Mouse (Mus musculus) CH12F3 (cell line): Measurements from ENCODE around the gene Best2.

Source experiments
- in situ Hi-C: fragments of 300-500 bp; cut with MboI; formaldehyde crosslinking; loops from 2 replicates; pipeline ENCODE4 v1.14.3; 2020; ENCODE audit warnings: low sequenced_read_pairs

Gene Best2

DNA sequence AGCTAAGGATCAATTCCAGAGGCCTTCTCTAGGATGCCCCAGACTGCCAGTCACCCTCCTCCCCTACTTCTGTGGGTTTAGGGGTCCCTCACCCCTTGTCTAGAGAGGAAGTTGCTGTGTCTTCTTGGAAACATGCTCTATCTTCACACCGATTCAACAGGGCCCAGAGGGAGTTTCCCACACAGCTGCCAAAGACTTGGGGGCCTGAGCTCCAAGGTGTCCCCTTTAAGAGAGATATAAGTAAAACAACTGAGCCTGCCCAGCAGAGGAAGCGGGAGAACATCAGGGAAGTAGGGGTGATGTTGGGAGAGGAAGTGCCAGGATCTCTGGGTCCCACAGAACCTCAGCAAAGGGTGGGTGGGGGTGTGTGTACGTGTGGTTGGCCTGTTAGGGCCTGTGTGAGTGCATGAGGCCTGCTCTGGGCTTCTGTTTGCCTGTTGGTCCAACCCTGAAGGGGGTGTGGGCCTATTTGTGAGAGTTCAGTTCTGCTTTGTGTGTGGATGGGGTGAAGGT is 31.8 kb downstream of the Best2 start:
- in situ Hi-C loops: no loop called here

DNA sequence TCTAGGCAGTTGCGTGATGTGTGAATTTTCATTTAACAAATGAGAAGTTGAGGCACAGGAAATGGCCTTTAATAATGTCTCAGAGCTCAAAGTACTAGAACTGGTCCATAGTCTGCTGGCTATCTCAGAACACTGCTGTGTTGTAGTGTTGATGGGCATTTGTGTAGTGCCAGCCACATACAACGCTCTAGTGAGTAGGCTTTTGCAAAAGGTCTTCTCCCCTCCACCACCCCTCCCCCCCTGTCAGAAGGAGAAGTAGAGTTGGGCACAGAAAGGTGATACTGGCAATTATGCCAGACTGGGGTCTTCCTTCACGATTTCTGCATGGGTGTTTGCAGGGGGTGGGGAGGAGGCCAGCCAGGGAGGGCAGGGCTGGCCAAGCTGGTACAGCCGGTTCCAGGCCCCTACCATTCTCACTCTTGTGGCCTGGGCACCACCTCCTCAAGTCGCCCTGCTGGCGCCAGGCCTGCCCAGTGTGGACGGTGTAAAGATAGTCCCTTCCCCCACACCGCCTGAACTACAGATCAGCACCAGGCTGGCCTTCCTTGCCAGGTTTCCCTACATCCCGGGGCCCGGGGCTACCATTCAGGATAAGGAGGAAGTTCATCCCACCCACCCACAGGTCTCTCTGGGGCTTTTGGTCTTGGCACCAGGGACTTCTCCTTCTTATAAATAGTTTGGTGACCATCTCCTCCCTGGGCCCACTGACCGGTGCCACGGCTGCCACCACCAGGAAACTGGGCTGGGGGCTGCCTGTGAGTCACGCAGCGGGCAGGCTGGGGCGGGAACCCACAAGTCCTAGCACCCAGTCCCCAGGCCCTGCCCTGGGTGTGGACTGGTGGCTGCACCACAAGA is 32.5 kb downstream of the Best2 start:
- in situ Hi-C loops: no loop called here

DNA sequence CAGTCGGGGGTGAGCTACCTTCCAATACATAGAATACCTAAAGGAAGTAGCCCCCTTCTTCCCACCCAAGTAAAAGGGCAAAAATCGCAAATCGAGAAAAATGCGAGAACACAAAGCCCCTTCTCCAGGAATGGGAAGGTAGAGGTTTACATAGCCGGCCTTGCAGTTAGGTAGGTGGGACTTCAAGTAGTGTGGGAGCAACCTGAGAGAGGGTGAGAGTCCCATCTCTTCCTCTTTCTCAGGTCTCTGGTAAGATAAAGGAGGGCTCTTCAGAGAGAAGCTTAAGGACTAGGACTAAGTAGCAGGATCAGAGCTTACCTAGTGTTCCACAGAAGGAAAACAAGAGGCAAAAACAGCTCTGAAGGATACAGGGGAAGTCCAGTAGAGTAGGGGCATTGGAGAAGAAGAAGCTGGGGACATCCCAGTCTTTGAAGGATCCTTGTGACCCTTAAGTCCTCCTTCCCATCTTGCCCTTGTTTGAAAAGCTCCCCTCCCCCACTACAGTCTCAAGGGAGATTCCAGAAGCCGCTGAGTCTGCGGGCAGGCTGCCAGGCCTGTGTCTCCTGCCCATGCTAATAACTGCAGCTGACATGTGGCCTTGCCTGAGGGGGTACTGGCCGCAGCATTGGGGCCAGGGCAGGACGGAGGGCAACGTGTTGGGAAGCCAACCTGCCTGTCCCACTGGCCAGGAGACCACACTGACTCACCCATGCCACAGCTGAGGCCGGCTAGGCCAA is 33.5 kb downstream of the Best2 start:
- in situ Hi-C loops: no loop called here

DNA sequence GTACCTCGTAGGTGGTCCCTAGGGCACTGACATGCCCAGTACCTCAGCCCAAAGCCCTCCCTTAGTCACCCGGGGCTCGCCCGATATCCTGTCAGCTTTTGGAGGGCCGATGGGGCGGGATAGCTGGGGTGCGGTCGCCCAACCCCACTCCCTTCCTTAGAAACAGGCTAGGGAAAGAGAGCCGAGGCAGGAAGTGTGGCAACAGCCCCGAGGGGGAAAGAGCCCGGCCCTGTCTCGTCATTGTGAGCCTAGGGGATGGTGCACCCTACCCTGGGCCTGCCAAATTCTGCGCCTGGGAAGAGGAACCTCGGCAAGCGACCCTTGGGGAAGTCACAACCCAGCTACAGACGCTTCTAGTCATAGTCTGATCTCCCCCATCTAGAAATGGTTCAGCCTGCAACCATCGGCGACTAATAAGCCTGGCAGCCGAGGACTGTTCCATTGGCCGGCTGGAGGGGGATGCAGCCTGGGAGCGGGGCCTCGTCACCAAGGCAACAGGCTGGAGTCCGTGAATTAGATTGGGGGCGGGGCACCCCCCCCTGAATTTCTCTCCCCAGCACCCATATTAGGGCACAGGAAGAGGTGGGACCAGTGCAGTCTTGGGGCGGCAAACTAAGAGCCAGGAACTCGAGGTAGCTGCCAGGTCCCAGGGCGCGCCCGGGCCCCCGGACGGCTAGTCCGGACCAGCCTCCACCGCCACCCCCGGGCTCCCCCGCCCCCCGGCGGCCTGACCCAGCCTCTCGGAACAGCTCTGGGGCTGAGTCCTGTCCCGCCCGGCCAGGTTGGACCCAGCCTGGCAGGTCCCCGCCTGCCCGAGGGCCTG is 34.5 kb downstream of the Best2 start:
- in situ Hi-C loops: no loop called here

DNA sequence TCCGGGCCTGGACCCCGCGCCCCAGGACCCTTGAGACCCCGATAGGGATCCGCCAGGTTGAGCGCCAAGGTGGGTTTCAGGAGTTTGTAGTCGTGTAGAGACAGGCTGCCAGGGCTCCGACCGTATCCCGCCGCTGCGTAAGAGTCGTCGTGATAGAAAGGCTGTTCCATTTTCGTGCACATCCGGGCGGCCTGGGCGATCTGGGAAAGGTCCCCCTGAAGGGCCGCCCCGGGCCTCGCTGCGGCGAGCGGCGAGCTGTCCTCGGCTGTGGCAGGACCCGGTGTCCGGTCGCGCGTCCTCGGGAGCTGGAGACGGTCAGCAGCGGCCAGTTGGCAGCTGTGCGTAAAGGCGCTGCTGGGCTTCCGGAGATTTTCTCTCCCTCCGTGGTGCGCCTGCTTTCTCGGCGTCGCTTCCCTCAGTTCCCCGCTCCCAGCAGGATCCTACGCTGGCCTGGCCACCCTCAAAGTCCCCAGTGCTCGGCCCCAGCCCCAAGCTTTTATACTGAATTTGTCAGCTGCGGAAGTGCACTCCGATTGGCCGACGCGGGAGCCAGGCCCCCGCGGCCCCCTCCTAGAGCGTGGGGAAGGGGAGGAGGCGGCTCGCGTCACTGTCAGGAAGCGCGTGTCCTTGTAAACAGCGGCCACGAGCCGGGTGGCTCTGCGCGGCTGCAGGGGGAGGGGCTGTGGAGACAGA is 35.9 kb downstream of the Best2 start, which contains the start of gene Junb:
Junb (minus strand) TSS at position 471 of the 693 bp plus-strand sequence.
- in situ Hi-C loops: no loop called here

DNA sequence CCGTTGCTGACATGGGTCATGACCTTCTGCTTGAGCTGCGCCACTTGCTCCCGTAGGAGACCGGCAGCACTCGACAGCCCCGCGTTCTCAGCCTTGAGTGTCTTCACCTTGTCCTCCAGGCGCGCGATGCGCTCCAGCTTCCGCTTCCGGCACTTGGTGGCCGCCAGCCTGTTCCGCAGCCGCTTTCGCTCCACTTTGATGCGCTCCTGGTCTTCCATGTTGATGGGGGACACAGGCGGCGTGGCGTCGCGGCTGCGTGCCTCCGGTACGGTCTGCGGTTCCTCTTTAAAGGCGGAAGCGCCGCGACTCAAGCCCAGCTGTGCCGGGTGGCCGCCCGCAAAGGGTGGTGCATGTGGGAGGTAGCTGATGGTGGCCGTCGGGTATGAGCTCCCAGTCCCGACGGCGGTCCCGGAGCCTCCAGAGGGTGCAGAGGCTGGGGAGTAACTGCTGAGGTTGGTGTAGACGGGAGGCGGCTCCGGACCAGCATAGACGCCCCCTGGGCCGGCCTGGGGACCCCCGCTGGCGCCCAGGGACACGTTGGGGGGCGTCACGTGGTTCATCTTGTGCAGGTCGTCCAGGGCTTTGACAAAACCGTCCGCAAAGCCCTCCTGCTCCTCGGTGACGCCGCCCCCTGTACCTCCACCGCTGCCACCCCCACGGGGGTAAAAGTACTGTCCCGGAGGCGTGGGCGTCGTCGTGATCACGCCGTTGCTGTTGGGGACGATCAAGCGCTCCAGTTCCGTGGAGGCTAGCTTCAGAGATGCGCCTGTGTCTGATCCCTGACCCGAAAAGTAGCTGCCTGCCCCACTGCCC is 36.7 kb downstream of the Best2 start:
- in situ Hi-C loops: no loop called here

DNA sequence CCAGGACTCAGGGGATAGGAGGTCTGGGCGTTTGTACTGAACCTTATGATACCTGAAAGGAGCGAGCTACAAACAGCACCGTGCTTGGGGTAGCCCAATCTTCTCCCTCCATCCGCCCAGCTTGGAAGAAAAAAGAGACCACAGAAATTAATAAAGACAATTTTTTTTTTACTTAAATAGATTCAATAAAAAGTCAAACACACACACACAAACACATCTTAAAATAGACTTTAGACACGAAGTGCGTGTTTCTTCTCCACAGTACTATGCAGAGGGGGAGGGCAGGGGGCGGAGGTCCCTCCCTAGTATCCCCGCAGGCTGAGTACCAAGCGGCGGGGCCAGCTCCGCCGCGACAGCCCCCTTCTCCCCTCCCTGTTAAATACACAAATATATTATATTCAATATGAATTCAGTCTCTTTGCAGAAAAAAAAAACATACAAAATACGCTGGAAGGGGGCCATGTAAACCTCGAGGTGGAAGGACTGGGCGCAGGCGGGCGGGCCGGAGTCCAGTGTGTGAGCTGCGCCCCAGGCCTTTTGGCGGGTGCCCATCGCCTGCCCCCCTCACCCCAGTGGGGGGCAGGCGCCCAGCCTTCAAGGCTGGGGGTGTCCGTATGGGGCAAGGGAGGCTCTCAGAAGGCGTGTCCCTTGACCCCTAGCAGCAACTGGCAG is 37.4 kb downstream of the Best2 start:
- in situ Hi-C loops: no loop called here

DNA sequence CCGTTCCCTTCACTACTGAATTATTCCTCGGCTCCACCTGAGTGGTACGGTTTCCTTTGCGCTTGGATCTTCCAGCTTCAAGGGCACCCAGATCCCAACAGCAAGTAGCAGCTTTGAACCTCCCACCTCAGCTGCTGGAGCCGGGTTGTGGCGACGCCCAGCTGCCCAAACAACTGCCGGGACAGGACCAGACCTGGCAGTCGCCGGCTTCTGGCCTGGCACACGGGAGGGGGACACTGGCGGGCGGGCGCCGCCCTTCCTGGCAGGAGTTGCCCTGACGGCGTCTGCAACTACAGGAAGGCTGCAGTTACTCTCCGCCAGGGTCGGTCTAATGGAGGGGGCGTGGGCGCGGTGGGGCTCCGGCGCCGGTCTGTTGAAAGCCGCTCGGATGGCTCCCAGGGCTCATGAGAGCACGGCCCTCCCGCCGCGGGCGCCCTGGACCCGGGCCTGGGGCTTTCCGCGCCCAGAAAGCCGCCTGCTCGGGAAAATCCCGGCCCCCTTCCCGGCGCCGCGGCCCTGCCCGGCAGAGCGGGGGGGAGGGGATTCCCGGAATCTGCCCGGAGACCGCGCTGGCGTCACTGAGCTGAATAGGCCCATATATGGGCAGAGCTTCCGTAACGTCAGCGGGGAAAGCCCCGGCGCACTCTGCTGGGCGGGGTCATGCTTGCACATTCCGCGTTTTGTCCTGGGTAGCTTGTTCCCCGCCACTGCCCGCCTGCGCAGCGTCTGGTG is 38.1 kb downstream of the Best2 start:
- in situ Hi-C loops: no loop called here

DNA sequence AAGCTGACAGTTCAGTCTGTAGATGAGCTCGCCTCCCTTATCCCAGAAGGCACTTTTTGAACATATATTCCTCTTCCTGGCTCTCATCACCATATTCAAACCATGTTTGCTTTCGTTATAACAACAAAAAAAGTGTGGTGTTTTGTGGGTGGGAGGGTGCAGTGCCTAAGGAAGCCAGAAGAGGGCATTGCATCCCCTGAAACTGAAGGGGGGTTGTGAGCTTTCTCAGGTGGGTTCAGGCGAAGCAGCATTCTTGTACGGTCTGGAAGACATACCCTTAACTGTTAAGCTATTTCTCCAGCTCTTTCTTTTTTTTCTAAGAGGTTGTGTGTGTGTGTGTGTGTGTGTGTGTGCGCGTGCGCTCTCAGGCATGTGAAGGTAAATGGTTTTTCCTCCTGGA is 38.9 kb downstream of the Best2 start:
- in situ Hi-C loops: no loop called here

DNA sequence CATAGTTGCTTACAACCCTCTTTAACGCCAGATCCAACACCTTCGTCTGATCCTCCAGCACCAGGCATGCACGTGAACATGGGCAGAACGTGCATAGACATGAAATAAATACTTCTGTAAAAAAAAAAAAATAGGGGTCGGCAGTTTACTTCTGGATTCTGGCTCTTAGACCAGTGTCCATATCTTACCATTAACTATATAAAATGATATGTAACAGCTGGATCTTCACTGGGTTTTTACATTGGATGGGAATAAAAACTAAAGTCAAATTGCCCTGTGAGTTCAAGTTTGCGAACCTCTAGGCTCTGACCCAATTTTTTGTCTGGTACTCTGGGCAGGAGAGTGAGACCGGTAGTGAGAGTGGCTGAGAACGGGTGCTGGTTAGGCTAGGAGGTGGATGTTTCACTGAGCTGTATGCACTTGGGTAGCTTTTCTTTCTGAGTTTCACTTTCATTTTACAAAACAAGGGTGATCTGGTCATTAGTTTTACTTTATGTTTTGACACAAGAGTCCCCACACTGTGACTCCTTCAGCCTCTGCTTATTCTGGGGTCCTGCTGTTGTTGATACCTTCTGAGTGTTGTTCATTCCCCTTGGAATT is 39.7 kb downstream of the Best2 start:
- in situ Hi-C loops: no loop called here

DNA sequence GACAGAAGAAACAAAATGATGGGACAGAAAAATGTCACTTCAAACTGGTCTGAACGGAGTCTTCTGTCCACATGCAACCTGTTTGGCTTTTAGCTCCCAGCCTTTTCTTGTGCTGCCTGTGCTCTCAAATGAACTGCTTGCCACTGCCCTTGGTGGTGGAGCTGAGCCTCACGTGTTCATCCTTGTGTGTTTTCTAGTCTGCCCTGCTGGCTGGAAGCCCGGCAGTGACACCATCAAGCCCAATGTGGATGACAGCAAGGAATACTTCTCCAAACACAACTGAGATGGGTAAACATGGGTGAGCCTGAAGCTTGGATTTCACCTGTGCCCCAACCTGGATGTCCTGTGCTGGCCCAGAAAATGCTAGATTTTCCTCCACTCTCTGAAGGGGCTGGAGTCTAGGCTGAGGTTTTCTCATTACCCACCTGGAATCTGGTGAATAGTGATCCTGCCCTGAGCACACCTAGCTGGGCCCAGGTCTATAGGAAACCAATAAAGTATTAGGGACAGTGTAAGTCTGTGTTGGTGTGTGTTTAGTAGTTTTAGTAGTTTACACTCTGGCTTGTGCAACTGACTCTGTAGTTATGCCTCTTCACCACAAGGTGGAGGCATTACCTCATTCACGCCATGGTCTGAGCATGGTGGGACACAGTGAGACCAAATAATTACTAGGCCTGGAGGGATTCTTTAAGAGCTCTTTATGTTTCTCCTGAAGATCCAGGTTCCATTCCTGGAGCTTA is 40.4 kb downstream of the Best2 start:
- in situ Hi-C loops: no loop called here

DNA sequence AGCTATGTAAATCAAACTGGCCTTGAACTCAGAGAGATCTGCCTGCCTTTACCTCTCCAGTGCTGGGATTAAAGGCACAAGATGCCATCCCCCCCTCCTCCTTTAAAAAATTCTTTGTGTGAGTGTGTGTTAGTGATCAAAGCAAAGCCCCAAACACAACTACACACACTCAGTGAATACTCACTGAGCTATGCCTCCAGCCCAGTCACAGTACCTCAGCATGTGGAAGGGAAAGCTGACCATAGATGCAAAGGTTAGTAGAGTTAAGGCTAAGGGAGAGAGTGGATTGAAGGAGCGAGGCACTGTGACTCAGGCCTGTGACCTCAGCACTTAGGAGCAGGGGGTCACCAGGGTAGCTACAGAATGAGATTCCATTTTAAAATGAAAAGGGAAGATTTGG is 41.3 kb downstream of the Best2 start:
- in situ Hi-C loops: no loop called here

DNA sequence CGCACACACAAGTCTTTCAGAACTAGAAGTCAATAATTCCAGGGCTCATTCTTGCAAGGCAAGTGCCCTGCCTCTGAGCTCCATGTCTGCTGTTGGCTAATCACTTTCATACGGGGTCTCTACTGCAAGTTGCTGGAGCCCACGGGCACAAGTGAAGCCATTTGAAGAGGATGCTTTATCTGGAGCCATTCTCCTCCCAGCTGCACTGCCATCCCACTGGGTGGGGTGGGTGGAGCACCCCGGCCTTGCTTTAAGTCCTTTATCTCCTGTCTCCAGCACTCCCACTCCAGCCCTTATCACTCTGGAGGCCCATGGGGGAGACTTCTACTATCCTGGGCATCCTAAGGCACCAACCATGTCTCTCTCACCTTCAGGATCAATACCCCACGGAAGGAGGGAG is 43.4 kb downstream of the Best2 start:
- in situ Hi-C loops: no loop called here

DNA sequence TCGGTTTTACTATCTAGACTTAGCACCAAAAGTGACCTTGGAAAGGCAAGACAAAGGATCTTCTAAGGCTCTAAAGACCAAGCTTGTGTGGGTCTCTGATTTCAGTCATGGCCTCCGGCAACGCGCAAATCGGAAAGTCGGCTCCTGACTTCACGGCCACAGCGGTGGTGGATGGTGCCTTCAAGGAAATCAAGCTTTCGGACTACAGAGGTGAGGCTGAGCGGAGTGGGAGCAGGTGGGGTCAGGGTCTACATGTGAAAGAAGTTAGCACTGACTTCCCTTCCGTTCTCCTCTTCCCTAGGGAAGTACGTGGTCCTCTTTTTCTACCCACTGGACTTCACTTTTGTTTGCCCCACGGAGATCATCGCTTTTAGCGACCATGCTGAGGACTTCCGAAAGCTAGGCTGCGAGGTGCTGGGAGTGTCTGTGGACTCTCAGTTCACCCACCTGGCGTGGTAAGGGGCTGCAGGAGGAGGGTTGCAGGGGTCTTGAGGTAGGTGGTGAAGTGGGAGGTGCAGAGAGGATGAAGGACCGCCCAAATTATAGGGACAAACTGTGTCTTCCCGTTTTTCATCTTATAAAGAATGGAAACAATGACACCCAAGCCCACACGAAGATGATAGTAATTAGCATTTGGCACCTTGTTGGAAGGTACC is 44.1 kb downstream of the Best2 start:
- in situ Hi-C loops: no loop called here

DNA sequence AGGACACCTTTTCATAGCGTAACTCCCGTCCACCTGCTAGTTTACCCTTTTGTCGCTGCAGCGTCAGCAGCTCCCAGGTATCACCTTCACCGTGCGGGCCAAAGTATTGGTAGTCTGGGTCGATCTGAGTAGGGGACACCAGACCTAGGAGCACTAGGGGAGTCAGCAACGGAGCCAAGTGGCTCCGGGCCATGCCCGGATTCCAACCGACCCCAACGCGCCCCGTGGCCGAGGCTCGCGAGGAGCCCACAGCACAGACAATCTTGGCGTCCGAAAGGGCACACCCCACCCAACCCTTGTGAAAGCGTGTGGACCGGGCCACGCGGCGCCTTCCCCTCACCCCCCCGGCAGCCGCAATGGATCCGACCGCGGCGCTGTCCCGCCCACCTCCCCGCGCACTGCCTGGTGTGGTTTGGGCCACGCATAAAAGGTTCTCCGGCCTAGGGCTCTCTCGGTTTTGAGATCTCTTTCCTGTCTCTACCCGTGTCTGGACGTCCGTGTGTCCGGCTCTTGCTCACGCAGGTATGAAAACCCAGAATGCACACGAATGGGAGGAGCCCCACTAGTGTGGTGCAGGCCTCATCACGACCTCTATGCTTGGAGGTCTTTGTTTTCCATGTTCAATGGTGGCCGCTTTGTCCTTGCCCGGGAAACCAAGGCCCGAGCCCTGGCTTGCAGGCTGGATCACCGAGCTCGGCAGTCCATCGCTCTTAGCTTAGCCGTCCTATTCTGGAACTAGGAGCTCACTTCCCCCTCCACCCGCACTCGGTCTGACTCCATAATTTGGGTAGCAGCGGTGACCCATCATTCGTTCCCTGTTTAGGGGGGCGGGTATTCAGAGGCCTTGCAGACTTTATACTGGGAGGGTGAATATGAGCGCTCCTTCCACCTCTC is 44.8 kb downstream of the Best2 start, which contains the start of the genes Gm49661, Prdx2 and Rnaseh2a:
Gm49661 (minus strand) TSS at position 193 of the 894 bp plus-strand sequence.
Prdx2 (plus strand) TSS at position 347 of the 894 bp plus-strand sequence.
Rnaseh2a (minus strand) TSS at position 527 of the 894 bp plus-strand sequence.
- in situ Hi-C loops: no loop called here

DNA sequence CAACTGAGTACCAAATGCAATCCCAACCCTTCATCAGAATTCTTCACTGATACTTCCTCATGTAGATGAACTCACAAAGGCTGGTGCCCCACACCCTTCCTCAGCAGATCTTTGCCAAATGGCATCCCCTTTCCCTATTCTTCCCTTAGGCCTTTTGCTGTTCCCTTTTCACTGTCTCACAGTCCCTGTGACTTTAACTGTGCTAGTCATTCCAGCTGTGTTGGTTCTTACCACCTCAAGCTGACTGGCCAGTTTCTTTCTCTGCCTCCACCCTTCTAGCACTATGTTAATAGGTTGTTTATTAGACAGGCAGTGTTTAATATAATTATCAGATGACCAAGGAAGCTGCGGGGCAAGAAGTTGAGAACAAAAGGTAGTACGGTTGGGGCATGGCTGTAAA is 45.7 kb downstream of the Best2 start:
- in situ Hi-C loops: no loop called here
